Mouse (Mus musculus) ES-Bruce4 (cell line): ENCODE results near the gene Lmtk2. TPM values are rescaled to one million over a fixed set of nuclear protein-coding genes. Genes with fewer than 3 reads are reported as not detected.
A peak's percentile ranks its signal among the peaks of the same experiment; 100 is the strongest.

Experiments
- H3K27ac ChIP-seq: 2 replicates; pipeline ENCODE4 v1.5.1; 2012; ENCODE audit warnings: low read length, inconsistent platforms; ENCODE audit not compliant: insufficient read depth
- H3K27me3 ChIP-seq: 2 replicates; pipeline ENCODE4 v1.6.1; 2012; ENCODE audit warnings: mild to moderate bottlenecking, low read length, inconsistent platforms; ENCODE audit not compliant: control insufficient read depth, poor library complexity, insufficient read depth, severe bottlenecking
- H3K36me3 ChIP-seq: 2 replicates; pipeline ENCODE4 v1.6.1; 2012; ENCODE audit warnings: inconsistent platforms, mild to moderate bottlenecking, low read length, moderate library complexity; ENCODE audit not compliant: control insufficient read depth, poor library complexity, insufficient read depth, severe bottlenecking
- H3K4me1 ChIP-seq: one replicate; pipeline ENCODE4 v1.8.1; 2011; ENCODE audit warnings: low read length; ENCODE audit not compliant: control insufficient read depth, insufficient read depth
- H3K4me3 ChIP-seq: 2 replicates; pipeline ENCODE4 v1.5.1; 2011; ENCODE audit warnings: low read depth, mild to moderate bottlenecking, low read length
- H3K9ac ChIP-seq: 2 replicates; pipeline ENCODE4 v1.6.1; 2012; ENCODE audit warnings: low read depth, mild to moderate bottlenecking, inconsistent platforms; ENCODE audit not compliant: poor library complexity, severe bottlenecking
- H3K9me3 ChIP-seq: replicated peaks from 2 replicates; pipeline ENCODE4 v1.6.1; 2012; ENCODE audit warnings: mild to moderate bottlenecking, low read length, inconsistent platforms; ENCODE audit not compliant: control insufficient read depth, poor library complexity, insufficient read depth, severe bottlenecking
- CTCF ChIP-seq: IDR thresholded peaks from one replicate; pipeline ENCODE4 v1.8.1; 2011; ENCODE audit warnings: low read depth, low read length
- EP300 ChIP-seq: IDR thresholded peaks from 2 replicates; pipeline ENCODE4 v1.6.1; 2011; ENCODE audit warnings: low read depth, low read length; ENCODE audit not compliant: insufficient read depth
- POLR2A ChIP-seq: IDR thresholded peaks from one replicate; pipeline ENCODE4 v1.8.1; 2011; ENCODE audit warnings: low read length; ENCODE audit not compliant: insufficient read depth
- polyA plus RNA-seq: library from polyadenylated mRNA; stranded (reverse); fragments of >200 nt; gene quantifications from 2 replicates; pipeline ENCODE4 v1.2.4, GENCODE M21; 2011; ENCODE audit warnings: low read depth; ENCODE audit not compliant: missing spikeins, insufficient read depth, insufficient read length

The Lmtk2 gene
- polyA plus RNA-seq, 1 experiment, result 47.1 TPM

DNA sequence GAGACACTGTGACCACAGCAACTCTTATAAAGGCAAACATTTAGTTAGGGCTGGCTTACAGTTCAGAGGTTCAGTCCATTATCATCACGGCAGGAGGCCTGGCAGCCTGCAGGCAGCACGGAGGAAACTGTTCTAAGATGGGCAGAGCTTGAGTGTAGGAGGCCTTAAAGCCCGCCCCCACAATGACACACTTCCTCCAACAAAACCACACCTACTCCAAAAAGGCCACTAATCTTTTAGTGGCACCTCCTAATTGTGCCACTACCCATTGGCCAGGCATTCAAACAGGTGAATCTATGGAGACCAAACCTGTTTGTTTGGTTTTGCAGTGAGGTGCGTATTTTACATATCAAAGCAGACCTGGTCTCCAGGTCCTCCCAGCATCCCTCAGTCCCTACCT lies 16.0 kb upstream of the Lmtk2 start:
- TF ChIP-seq POLR2A, result peak; percentile 16
- TF ChIP-seq CTCF, result no peak
- Histone ChIP-seq H3K9me3 (no peaks in the 10 kb centered on the region; the same call in 1 of the 2 replicates), H3K4me3 (no peak overlapping the region)

DNA sequence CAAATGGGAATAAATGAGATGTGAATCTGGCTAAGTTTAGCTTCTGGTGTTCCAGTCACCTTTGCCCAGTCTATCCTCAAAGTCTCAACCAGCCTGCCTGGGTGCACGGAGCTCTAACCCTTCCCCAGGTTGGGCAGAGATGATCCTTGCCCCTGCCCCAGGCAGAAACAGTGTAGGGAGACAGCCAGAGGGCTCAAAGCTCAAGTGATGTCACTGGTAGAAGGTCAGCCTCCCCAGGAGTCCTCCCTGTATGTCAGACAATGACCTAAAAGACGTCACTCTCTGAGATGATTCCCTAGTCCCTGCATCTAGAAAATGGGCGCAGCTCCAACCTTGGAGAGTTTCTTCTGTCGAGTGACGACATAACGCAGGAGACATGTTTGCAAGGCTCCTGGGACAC lies 14.5 kb upstream of the Lmtk2 start:
- H3K4me1 ChIP-seq, result peaks cover 6% of the 10 kb centered on the region
- no peaks in the 10 kb centered on the region for H3K36me3 ChIP-seq
- no peaks in the 10 kb centered on the region for H3K27me3 ChIP-seq
- no peak overlapping the region for H3K9ac ChIP-seq
- peak overlapping the region; percentile 88 for H3K27ac ChIP-seq
- no peaks in the 10 kb centered on the region; the same call in 1 of the 2 replicates for H3K9me3 ChIP-seq
- TF ChIP-seq CTCF (no peak), EP300 (peak; percentile 71; the same call in 1 of the 2 replicates), POLR2A (no peak)
- no peak overlapping the region for H3K4me3 ChIP-seq

More for the DNA sequence above, 16.0 kb upstream of the Lmtk2 start:
- H3K9ac ChIP-seq, result no peak overlapping the region
- H3K27ac ChIP-seq, result peak overlapping the region; percentile 97
- H3K36me3 ChIP-seq, result no peaks in the 10 kb centered on the region
- no peaks in the 10 kb centered on the region for H3K27me3 ChIP-seq
- peaks cover 6% of the 10 kb centered on the region for H3K4me1 ChIP-seq

DNA sequence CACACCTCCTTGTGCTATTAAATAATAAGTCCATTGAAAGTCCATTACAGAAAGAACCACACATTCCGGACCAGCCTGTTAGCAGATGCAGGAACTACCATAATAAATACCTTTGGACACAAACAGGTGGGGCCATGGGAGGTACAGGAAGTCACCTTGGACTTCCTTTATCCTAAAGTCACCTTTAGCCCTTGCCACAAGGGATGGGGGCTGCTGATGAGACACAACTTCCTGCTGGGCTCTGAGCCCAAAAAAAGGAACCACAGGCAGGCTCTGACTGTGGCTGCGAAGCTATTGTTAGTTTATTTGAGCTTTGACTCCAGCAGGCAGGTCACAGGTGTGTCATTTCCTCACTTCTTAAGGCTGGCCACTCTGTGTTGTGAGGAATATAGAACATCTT lies 13.7 kb upstream of the Lmtk2 start:
- H3K27me3 ChIP-seq, result no peaks in the 10 kb centered on the region
- peaks cover 6% of the 10 kb centered on the region for H3K4me1 ChIP-seq
- no peaks in the 10 kb centered on the region; the same call in 1 of the 2 replicates for H3K9me3 ChIP-seq
- TF ChIP-seq POLR2A, result no peak
- TF ChIP-seq EP300, result peak; percentile 99
- H3K4me3 ChIP-seq, result no peak overlapping the region
- peak overlapping the region; percentile 88 for H3K27ac ChIP-seq
- no peaks in the 10 kb centered on the region for H3K36me3 ChIP-seq
- peak overlapping the region; percentile 9; the same call in 1 of the 2 replicates for H3K9ac ChIP-seq

DNA sequence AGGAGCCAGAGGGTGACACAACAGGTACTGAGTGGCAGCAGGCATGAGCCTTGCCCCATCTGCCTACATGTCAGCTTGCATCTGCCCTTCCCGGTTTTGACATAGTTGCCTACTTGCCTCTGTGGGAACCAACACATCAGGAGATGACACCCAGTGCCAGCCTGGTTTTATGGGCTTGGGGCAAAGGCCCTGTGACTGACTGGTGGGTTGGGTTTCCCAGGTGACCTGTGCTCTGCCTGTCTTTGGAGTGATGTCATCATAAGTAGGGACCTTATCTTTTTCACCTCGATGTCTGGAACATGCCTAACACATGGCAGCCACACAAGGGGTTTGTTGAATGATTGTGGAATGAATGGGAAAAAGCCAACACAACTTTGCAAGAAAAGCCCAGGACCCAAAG lies 11.9 kb upstream of the Lmtk2 start:
- TF ChIP-seq CTCF (no peak), POLR2A (no peak), EP300 (no peak)
- H3K9ac ChIP-seq, result no peak overlapping the region

DNA sequence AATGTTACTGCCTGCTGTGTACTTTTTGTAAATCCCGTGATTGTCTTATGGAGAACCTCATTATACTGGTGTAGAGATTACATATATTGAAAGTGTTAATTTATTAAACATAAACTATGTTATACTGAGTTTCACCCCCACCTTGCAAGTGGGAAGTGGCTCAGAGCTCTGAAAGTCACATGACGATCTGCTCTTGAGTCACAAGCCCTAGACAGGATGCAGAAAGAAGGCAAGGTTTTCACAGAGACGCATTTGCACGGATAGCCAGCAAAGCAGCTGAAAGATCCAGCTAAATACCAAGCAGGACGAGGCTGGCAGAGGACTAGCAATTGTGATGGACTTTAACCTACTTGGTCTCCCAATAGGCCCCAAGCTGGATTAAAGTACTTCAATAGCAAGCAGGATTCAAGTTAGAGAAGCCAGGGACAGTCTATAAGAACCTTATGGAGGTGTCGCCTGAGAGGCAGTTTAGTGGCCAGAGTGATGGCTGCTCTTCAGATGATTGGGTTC lies 4.7 kb upstream of the Lmtk2 start:
- TF ChIP-seq CTCF (no peak), POLR2A (no peak), EP300 (no peak)
- Histone ChIP-seq H3K4me1 (peaks cover 7% of the 10 kb centered on the region), H3K4me3 (no peak overlapping the region), H3K27ac (no peak overlapping the region), H3K9me3 (no peaks in the 10 kb centered on the region), H3K27me3 (no peaks in the 10 kb centered on the region), H3K36me3 (no peaks in the 10 kb centered on the region), H3K9ac (no peak overlapping the region)

More for the DNA sequence above, 11.9 kb upstream of the Lmtk2 start:
- Histone ChIP-seq H3K4me1 (peaks cover 6% of the 10 kb centered on the region), H3K9me3 (no peaks in the 10 kb centered on the region), H3K27me3 (no peaks in the 10 kb centered on the region), H3K27ac (no peak overlapping the region), H3K36me3 (no peaks in the 10 kb centered on the region), H3K4me3 (no peak overlapping the region)

DNA sequence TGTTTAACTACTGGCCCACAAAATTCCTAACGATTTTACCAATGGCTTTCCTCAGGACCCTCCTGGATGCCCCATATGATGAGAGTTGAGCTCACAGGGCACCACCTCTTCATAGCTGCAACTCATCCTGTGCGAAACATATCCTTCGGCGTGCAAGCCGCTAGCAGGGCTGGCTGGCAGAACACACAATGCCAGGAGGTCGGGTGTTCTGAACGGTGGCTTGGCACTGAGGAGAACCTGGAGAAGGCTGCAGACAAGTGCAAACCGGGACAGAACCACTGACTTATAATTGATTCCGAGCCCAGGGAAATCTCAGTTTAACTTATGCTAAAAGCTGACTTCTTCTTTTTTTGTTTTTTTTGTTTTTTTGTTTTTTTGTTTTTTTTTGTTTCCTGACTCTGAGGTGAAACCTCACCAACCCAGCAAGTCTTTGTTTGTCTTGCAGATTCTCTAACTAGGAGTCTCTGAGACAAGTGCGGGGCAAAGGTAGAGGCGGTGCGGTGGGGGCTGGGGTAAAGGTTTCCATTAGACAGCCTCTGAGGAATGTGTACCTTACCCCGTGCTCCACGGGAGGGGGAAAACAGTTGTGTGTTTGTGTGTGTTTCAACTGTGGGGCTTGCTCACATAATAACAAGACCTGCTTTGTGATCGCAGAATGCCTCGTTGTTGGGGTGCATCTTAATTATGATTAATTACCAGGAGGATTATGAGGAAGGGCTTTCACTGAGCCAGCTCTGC lies 2.2 kb upstream of the Lmtk2 start:
- TF ChIP-seq CTCF, result no peak
- TF ChIP-seq POLR2A, result no peak
- H3K9me3 ChIP-seq, result no peaks in the 10 kb centered on the region
- no peaks in the 10 kb centered on the region for H3K36me3 ChIP-seq
- no peak overlapping the region for H3K9ac ChIP-seq
- H3K4me1 ChIP-seq, result peaks cover 8% of the 10 kb centered on the region
- no peaks in the 10 kb centered on the region for H3K27me3 ChIP-seq
- no peak overlapping the region for H3K4me3 ChIP-seq
- peak overlapping the region; percentile 64 for H3K27ac ChIP-seq
